Mouse (Mus musculus) embryonic facial prominence, embryonic 11.5 days (tissue): Measurements from ENCODE around the gene Acta2. TPM values are rescaled to one million over a fixed set of nuclear protein-coding genes. Genes with fewer than 3 reads are reported as not detected.
A peak's percentile ranks its signal among the peaks of the same experiment; 100 is the strongest.

Source experiments
- ATAC-seq: fragments of 200-750 bp; cut with Nextera tagmentation; replicated peaks from 2 replicates; pipeline ENCODE4 v1.8.0; 2017; ENCODE audit warnings: low read depth; ENCODE audit not compliant: insufficient number of reproducible peaks, low FRiP score, low TSS enrichment
- DNase-seq: peaks from one replicate; pipeline ENCODE4 v3.0.0-alpha.2; 2015; ENCODE audit warnings: low spot score
- H3K27ac ChIP-seq: fragments of 300-500 bp; sonication (generic); replicated peaks from 2 replicates; pipeline ENCODE4 v1.5.1; 2014; ENCODE audit warnings: mild to moderate bottlenecking, low read depth, low read length, control low read depth
- H3K27me3 ChIP-seq: fragments of 300-500 bp; sonication (generic); 2 replicates; pipeline ENCODE4 v1.6.1; 2014; ENCODE audit warnings: mild to moderate bottlenecking, low read length, moderate library complexity, mixed read lengths; ENCODE audit not compliant: control insufficient read depth, insufficient read depth
- H3K36me3 ChIP-seq: fragments of 300-500 bp; sonication (generic); replicated peaks from 2 replicates; pipeline ENCODE4 v1.6.1; 2014; ENCODE audit warnings: low read depth, mild to moderate bottlenecking, low read length, moderate library complexity, mixed read lengths; ENCODE audit not compliant: control insufficient read depth, insufficient read depth
- H3K4me1 ChIP-seq: fragments of 300-500 bp; sonication (generic); 2 replicates; pipeline ENCODE4 v1.6.1; 2014; ENCODE audit warnings: low read length, mixed read lengths; ENCODE audit not compliant: control insufficient read depth, insufficient read depth
- H3K4me2 ChIP-seq: fragments of 300-500 bp; sonication (generic); 2 replicates; pipeline ENCODE4 v1.6.1; 2014; ENCODE audit warnings: low read depth, mild to moderate bottlenecking, control low read depth, low read length, moderate library complexity
- H3K4me3 ChIP-seq: fragments of 300-500 bp; sonication (generic); 2 replicates; pipeline ENCODE4 v1.5.1; 2014; ENCODE audit warnings: low read depth, low read length, control low read depth
- H3K9ac ChIP-seq: fragments of 300-500 bp; sonication (generic); replicated peaks from 2 replicates; pipeline ENCODE4 v1.6.1; 2014; ENCODE audit warnings: mild to moderate bottlenecking, control low read depth, low read length
- H3K9me3 ChIP-seq: fragments of 300-500 bp; sonication (generic); replicated peaks from 2 replicates; pipeline ENCODE4 v1.6.1; 2016; ENCODE audit warnings: mild to moderate bottlenecking, low read length, inconsistent platforms, mixed read lengths; ENCODE audit not compliant: control insufficient read depth
- WGBS: fragments of 180-500 bp; shearing (Covaris S2); extraction: QIAGEN DNeasy Blood & Tissue Kit; methylation state at CpG from one replicate; pipeline ENCODE4 v1.1.7; 2014; 5-methylcytosine and 5-hydroxymethylcytosine counted together
- polyA plus RNA-seq: library from polyadenylated mRNA; unstranded; fragments of >200 nt; fragmentation: Nextera tagmentation; extraction: Ambion mirVana; gene quantifications from 2 replicates; pipeline ENCODE4 v1.2.1, GENCODE M21; 2014

Gene Acta2
- polyA plus RNA-seq, 1 experiment from 2014 or later = 59.8 TPM

DNA sequence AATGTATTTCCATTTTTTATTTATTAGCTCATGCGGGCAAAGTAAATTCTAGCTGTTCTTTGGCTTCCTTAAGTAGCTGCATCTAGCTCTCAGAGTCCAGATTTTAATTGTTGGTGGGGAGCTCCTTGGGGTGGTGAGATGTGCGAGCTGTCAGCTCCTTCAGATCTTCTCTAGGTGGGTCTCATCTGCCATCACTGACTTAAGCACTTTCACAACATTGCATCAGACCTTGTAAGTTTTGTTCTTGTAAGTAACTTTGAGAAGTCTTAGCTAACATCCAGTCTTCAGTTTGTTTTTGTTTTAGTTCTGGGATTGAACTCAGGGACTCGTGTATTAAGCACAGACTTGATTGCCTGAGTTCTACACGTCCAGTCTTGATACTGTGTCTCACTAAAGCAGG lies 56.5 kb downstream of the Acta2 start:
- 78% methylated on average over 4 of the region's 4 CpGs for WGBS
- H3K9ac ChIP-seq = no peak overlapping the region
- H3K9me3 ChIP-seq = no peaks in the 10 kb centered on the region
- no peaks in the 10 kb centered on the region for H3K27me3 ChIP-seq
- H3K36me3 ChIP-seq = no peaks in the 10 kb centered on the region
- no peak overlapping the region for H3K4me3 ChIP-seq
- DNase-seq = no peak
- H3K4me2 ChIP-seq = no peak overlapping the region
- no peak for ATAC-seq
- no peaks in the 10 kb centered on the region for H3K4me1 ChIP-seq
- H3K27ac ChIP-seq = no peak overlapping the region

DNA sequence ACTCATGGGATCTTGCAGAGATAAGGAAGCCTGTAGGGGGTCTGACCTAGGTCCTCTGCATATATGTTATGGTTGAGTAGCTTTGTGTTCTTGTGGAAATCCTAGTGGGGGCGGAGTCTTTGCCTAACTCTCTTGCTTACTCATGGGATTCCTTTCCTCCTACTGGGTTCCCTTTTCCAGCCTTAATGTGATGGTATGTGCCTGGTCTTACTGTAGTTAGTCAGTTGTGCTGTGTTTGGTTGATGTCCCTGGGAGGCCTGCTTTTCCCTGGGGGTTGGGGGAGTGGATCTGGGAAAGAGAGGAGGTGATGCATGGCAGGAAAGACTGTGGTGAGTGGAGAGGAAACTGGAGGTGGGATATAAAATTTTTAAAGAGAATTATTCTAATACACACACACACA lies 57.3 kb downstream of the Acta2 start:
- 95% methylated on average over 1 of the region's 1 CpGs for WGBS
- no peak overlapping the region for H3K27ac ChIP-seq
- H3K4me3 ChIP-seq = no peak overlapping the region
- ATAC-seq (no peak), DNase-seq (no peak)
- no peaks in the 10 kb centered on the region for H3K9me3 ChIP-seq
- no peaks in the 10 kb centered on the region for H3K27me3 ChIP-seq
- no peaks in the 10 kb centered on the region for H3K4me1 ChIP-seq
- no peak overlapping the region for H3K4me2 ChIP-seq
- H3K9ac ChIP-seq = no peak overlapping the region
- no peaks in the 10 kb centered on the region for H3K36me3 ChIP-seq

DNA sequence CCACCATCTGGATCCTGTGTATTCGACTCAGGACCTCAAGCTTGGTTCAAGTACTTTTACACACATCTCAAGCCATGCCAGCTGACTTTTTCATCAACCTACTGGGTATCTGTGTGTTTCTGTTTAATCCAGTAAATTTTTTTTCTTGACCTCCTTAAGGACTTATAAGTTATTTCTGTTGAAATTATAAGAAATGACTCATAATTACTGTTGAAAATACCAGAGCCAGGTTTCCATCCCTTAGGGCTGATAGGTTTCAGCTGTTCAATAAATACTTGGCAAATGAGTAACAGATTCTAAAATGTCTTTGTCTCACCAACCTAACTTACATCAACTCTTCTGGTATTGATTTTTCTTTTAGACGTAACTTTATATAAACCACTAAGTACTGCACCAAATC lies 60.4 kb downstream of the Acta2 start:
- Histone ChIP-seq H3K36me3 (no peaks in the 10 kb centered on the region), H3K4me1 (no peaks in the 10 kb centered on the region), H3K4me2 (no peak overlapping the region), H3K27me3 (no peaks in the 10 kb centered on the region), H3K27ac (no peak overlapping the region), H3K9me3 (no peaks in the 10 kb centered on the region), H3K9ac (no peak overlapping the region), H3K4me3 (no peak overlapping the region)
- ATAC-seq (0 out of 2 replicates have a peak, but pooled peaks have one; percentile 17), DNase-seq (peak; percentile 74)
- 23% methylated on average over 2 of the region's 2 CpGs for WGBS

DNA sequence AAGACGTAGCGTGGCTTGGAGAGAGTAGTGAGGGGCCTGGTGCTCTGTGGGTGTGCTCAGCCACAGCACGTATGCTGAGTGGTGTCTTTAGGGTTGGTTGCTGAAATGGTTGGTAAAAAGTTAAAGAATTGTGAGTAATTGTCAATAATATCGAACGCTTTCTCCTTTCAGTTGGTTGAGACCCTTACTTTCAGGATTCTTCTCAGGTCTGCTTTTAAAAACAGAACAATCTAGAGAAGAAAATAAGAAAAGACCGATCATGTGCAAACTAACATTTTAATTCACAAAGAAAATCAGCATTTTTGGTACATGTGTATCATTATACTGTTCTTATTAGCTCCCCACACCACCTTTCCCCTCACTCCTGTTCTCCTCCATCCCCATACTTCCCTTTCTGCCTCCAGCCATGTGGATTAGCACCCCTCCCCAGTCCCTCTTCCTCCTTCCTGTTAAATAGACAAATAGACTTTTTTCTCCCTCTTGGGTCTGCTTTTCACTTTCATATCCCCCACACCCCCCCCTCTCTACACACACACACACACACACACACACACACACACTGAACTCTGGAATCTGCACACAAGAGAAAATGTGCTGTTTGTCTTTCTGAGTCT lies 61.2 kb downstream of the Acta2 start:
- ATAC-seq = no peak
- 72% methylated on average over 6 of the region's 6 CpGs for WGBS
- Histone ChIP-seq H3K9ac (no peak overlapping the region), H3K4me2 (no peak overlapping the region), H3K9me3 (no peaks in the 10 kb centered on the region), H3K27me3 (no peaks in the 10 kb centered on the region), H3K36me3 (no peaks in the 10 kb centered on the region), H3K27ac (no peak overlapping the region), H3K4me1 (no peaks in the 10 kb centered on the region), H3K4me3 (no peak overlapping the region)
- DNase-seq = no peak

DNA sequence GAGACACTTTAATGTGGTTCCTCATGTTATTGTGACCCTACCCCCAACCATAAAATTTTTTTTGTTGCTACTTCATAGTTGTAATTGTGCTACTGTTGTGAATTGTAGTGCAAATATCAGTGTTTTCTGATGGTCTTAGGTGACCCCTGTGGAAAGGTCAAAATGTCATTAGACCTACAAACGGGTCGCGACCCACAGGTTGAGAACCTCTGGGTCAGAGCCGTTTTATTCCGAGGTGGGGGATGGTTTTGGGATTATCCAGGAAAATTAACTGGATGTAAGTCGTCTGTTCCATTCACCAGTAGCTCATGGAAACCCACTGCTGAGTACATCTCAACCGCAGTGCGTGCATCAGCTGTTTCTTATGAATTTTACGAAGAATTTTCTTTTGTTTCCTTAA lies 61.7 kb downstream of the Acta2 start:
- no peak for ATAC-seq
- 33% methylated on average over 9 of the region's 9 CpGs for WGBS
- Histone ChIP-seq H3K4me2 (peak overlapping the region; percentile 5; the same call in 1 of the 2 replicates), H3K9ac (no peak overlapping the region), H3K4me3 (no peak overlapping the region), H3K27ac (no peak overlapping the region), H3K9me3 (no peaks in the 10 kb centered on the region), H3K27me3 (no peaks in the 10 kb centered on the region), H3K36me3 (no peaks in the 10 kb centered on the region), H3K4me1 (no peaks in the 10 kb centered on the region)
- DNase-seq = no peak

DNA sequence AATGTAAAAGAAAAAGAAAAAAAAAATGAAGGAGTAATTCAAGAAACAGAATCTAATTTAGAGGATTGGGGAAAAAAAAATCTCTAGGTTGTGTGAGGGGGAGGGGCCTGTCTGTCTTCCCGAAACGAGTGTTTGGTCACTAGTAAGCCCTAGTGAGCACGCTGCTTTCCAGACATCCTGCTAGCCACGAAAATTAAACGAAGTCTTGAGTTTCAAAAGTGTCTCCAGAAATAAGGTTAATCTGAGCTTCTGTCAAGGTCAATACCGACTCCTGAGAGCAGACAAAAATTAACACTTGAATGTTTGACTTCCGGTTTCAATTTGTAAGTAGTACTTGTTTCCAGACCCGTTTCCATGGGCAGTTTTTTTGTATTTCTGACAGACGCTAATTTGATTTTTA lies 62.2 kb downstream of the Acta2 start:
- DNase-seq (peak; percentile 70), ATAC-seq (no peak)
- H3K4me3 ChIP-seq = peak overlapping the region; percentile 57
- 4% methylated on average over 9 of the region's 9 CpGs for WGBS
- H3K9me3 ChIP-seq = no peaks in the 10 kb centered on the region
- peak overlapping the region; percentile 98; the same call in 1 of the 2 replicates for H3K4me2 ChIP-seq
- H3K36me3 ChIP-seq = no peaks in the 10 kb centered on the region
- no peak overlapping the region for H3K27ac ChIP-seq
- no peaks in the 10 kb centered on the region for H3K4me1 ChIP-seq
- no peaks in the 10 kb centered on the region for H3K27me3 ChIP-seq
- no peak overlapping the region for H3K9ac ChIP-seq

DNA sequence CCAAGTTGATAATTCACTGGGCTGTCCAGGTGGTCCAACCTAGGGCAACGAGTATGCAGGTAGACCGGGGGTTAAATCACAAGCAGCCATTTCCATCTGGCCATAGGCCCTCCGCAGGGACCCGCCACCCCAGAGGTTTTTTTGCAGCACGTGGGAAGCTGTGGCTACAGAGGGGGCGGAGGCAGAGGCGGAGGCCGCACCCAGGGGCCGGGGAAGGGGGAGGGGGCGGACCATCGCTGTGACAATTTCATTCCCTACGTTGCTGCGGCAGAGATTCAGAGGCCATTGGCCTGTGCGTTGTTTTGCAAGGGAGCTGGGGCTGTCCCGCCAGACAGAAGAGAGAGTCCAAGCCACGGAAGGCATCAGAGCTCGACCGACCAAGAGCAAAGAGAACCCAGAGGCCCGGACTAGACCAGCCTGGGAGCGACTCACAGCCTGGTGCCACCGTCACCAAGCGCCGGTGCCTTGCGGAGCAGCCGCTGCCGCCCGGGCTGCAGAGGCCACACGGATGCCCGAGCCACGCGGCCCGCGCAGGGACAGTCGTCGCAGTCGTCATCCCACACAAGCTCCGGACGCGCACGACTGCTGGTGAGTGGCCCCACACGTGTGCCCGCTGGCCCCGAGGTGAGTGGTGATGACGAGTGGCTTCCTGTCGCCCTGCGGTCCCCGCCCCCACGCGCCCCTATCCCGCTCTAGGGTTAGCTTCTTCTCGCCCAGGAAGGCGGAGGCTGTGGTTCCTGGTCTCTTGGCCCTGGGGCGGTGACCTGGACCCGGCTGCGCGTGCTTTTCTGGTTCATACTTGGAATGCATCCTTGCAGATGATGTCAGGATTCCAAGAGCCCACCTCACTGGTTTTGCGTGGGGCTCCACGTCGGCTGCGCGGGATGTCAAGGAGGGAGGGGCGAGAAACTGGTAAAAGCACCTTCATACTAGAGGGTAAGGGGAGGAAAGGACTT lies 63.1 kb downstream of the Acta2 start, which contains the start of gene Stambpl1:
Gene Stambpl1, plus strand, starts transcription at position 222 of the 956 bp plus-strand sequence.
- Histone ChIP-seq H3K36me3 (no peaks in the 10 kb centered on the region), H3K27ac (no peak within 1 kb of the TSS), H3K4me3 (peak within 1 kb of the TSS; percentile 57), H3K4me1 (no peaks in the 10 kb centered on the region), H3K9me3 (no peaks in the 10 kb centered on the region), H3K4me2 (peak within 1 kb of the TSS; percentile 98), H3K27me3 (no peaks in the 10 kb centered on the region), H3K9ac (peak within 1 kb of the TSS; percentile 63)
- ATAC-seq = peak; percentile 80
- DNase-seq = peak; percentile 68
- under 1% methylated on average over 62 of the region's 62 CpGs for WGBS

DNA sequence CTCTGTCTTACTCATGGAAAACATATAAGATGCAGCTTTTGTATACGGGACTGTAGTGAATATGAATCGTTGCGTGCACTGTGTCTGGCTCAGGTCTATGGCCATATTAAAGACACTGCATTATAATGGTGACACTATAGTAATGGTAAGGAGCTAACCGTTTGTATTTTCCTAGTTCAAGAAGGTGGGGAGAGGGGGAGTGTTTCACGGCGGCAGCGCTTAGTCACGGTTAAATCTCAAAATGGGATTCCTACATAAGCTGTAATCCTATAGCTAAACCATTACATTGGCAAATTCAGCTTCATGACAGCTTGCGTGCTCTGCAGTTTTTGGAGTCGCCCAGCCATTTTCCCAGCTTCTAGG lies 63.8 kb downstream of the Acta2 start:
- DNase-seq (peak; percentile 50), ATAC-seq (0 out of 2 replicates have a peak, but pooled peaks have one; percentile 45)
- no peak overlapping the region for H3K27ac ChIP-seq
- WGBS = 18% methylated on average over 10 of the region's 10 CpGs
- no peak overlapping the region for H3K9ac ChIP-seq
- peak overlapping the region; percentile 98 for H3K4me2 ChIP-seq
- no peaks in the 10 kb centered on the region for H3K9me3 ChIP-seq
- H3K4me3 ChIP-seq = peak overlapping the region; percentile 57
- H3K27me3 ChIP-seq = no peaks in the 10 kb centered on the region
- no peaks in the 10 kb centered on the region for H3K4me1 ChIP-seq
- H3K36me3 ChIP-seq = no peaks in the 10 kb centered on the region
